Mouse (Mus musculus) liver, embryonic 14.5 days (tissue): ENCODE data around the gene Hist1h3g.

Experiments
- CTCF ChIP-seq: IDR thresholded peaks from 2 replicates; pipeline ENCODE4 v1.5.1; 2016; ENCODE audit warnings: antibody characterized with exemption, low read depth, control low read depth
- EP300 ChIP-seq: IDR thresholded peaks from 2 replicates; pipeline ENCODE4 v1.6.1; 2016; ENCODE audit warnings: antibody characterized with exemption, low read depth

DNA sequence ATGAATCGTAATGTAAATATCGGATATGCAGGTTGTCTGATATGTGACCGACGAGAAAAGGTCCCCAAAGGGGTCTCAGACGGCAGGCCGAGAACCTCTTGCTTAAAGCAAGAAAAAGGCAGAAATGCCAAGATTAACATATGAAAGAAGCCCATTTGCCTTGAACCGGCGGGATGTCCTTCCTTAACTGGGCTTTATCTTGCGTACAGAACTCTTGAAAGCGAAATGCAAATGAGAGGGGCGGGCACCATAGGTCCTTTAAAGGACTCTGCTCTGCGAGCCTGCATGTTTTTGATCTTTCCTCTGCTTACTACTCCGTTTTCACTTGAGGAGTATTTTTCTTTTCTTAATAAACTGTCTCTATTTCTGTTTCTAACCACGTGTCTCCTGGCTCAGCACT, 43.2 kb upstream of the Hist1h3g start:
- TF ChIP-seq CTCF (no peak), EP300 (no peak)
